Mouse (Mus musculus): ENCODE measurements around the gene Mxi1. TPM values are rescaled to one million over a fixed set of nuclear protein-coding genes. Genes with fewer than 3 reads are reported as not detected.

The Mxi1 gene
- total RNA-seq, 4 experiments from 2014 or later, result 38.7 to 49.2 (median 46.0) TPM

- DNase-seq (ENCODE audit: low spot score), result no peak
These were observed 112.3 kb downstream of the Mxi1 start for GRCm38 (mm10) chr19:53422358-53423308.

- no peak for DNase-seq (ENCODE audit: low spot score)
These were observed 113.0 kb downstream of the Mxi1 start for GRCm38 (mm10) chr19:53423341-53423753.

DNA sequence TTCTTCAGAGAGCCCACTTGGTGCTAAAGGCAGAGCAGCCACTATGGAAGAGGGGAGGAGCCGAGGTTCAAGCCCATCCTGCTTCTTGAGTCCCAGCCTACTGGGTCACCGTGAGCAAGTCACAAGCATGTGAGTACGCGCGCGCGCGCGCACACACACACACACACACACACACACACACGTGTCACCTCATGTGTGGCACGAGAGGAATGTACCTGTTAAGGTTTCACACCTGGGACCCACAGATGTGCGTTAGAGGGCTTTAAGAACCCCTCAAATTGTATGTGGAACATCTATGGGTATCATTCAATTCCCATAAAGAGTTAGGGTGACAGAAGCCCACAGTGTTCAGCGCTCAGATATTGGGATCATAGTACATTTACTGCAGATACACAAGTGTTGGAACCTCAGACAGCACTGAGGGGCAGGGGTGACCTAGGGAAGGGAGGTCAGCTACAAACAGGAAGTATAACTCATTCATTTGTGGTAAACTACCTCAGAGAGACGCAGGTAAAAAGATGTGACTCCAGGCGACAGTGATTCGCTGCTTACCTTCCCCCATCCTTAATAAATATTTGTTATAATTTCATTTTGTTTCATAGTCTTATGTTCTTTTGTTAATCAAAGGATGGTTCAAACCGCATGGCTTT, 113.6 kb downstream of the Mxi1 start:
- no peak for DNase-seq (ENCODE audit: low spot score)

GRCm38 (mm10) chr19:53424629-53425028, 114.3 kb downstream of the Mxi1 start:
- peak; percentile 36 for DNase-seq (ENCODE audit: low spot score)

Other genes with a start within 250 kb of the Mxi1 start
- gene Add3, start 170.1 kb upstream of the Mxi1 start, total RNA-seq (2022), result 10 to 100 TPM; 35.7 to 51.4 (median 39.9) TPM
- not detected for gene Gm10197, start 61.2 kb downstream of the Mxi1 start, total RNA-seq (2022)
- 10 to 100 TPM; 31.9 to 37.5 (median 33.3) TPM for gene Smndc1, start 80.1 kb downstream of the Mxi1 start, total RNA-seq (2022)
- 1 to 10 TPM; 3.1 to 5.6 (median 4.2) TPM for gene Dusp5, start 218.6 kb downstream of the Mxi1 start, total RNA-seq (2022)

Data from heart, adult 8-10 months (tissue).